Mouse (Mus musculus): ENCODE measurements around the gene Gm28051. TPM values are rescaled to one million over a fixed set of nuclear protein-coding genes. Genes with fewer than 3 reads are reported as not detected.

Gm28051 gene
- total RNA-seq, 2 experiments from 2014 or later, result not detected

GRCm38 (mm10) chr12:102706833-102707463 is 50.6 kb downstream of the Gm28051 start:
- DNase-seq, result no peak

GRCm38 (mm10) chr12:102705906-102706640 is 51.5 kb downstream of the Gm28051 start:
- DNase-seq, result no peak

GRCm38 (mm10) chr12:102705216-102705871 is 52.2 kb downstream of the Gm28051 start:
- peak; percentile 86 to 91 for DNase-seq

GRCm38 (mm10) chr12:102704457-102705198 is 52.9 kb downstream of the Gm28051 start, which contains the start of gene Itpk1:
Gene Itpk1 (minus strand): TSS chr12:102704930.
- DNase-seq, result peak in 1 of 2 experiments; percentile 71

- DNase-seq, result no peak
Measured at GRCm38 (mm10) chr12:102703921-102704408, 53.6 kb downstream of the Gm28051 start.

- no peak for DNase-seq
Measured at GRCm38 (mm10) chr12:102703441-102703840, 54.1 kb downstream of the Gm28051 start.

- peak in 1 of 2 experiments; percentile 67 for DNase-seq
Measured at GRCm38 (mm10) chr12:102703111-102703412, 54.5 kb downstream of the Gm28051 start.

- peak; percentile 76 to 94 for DNase-seq
Measured at GRCm38 (mm10) chr12:102702356-102703110, 55.0 kb downstream of the Gm28051 start.

- no peak for DNase-seq
Measured at GRCm38 (mm10) chr12:102701691-102702207, 55.8 kb downstream of the Gm28051 start.

- DNase-seq, result no peak
Measured at GRCm38 (mm10) chr12:102700453-102700852, 57.1 kb downstream of the Gm28051 start.

- no peak for DNase-seq
Measured at GRCm38 (mm10) chr12:102699156-102699555, 58.4 kb downstream of the Gm28051 start.

GRCm38 (mm10) chr12:102698089-102698684 is 59.4 kb downstream of the Gm28051 start:
- DNase-seq, result no peak

- DNase-seq, result no peak
Measured at GRCm38 (mm10) chr12:102697381-102697780, 60.2 kb downstream of the Gm28051 start.

GRCm38 (mm10) chr12:102696635-102697354 is 60.8 kb downstream of the Gm28051 start:
- no peak for DNase-seq

GRCm38 (mm10) chr12:102695369-102696239 is 62.0 kb downstream of the Gm28051 start:
- DNase-seq, result no peak

GRCm38 (mm10) chr12:102691761-102692160 is 65.8 kb downstream of the Gm28051 start:
- DNase-seq, result no peak

- peak; percentile 55 for DNase-seq
Measured at GRCm38 (mm10) chr12:102691180-102691579, 66.4 kb downstream of the Gm28051 start.

- DNase-seq, result no peak
Measured at GRCm38 (mm10) chr12:102689773-102690563, 67.6 kb downstream of the Gm28051 start.

All from heart, adult 18-20 months (tissue).